Mouse (Mus musculus): ENCODE results near the gene Ggt1. TPM values are rescaled to one million over a fixed set of nuclear protein-coding genes. Genes with fewer than 3 reads are reported as not detected.

The Ggt1 gene
- total and polyA plus RNA-seq, 2 experiments from 2014 or later, result 2.3 to 3.8 TPM

- H3K27me3 ChIP-seq (ENCODE audit: insufficient read depth, low read length), result no peaks in the 10 kb centered on the region
- H3K36me3 ChIP-seq (ENCODE audit: insufficient read depth), result no peaks in the 10 kb centered on the region
- TF ChIP-seq CTCF (IDR thresholded peaks at IDR 0.05; ENCODE audit: low read depth), result no peak
- no peak overlapping the region for H3K9ac ChIP-seq
- H3K4me1 ChIP-seq (ENCODE audit: insufficient read depth), result no peaks in the 10 kb centered on the region
- no peak overlapping the region for H3K4me2 ChIP-seq (ENCODE audit: low read depth)
- no peak for DNase-seq
- H3K9me3 ChIP-seq (ENCODE audit: low read length), result no peaks in the 10 kb centered on the region
- no peak overlapping the region for H3K4me3 ChIP-seq (ENCODE audit: low read depth, low read length)
- no peak for ATAC-seq
- whole genome bisulfite sequencing, result 96% methylated on average over 8 of the region's 8 CpGs
- no peak overlapping the region for H3K27ac ChIP-seq (ENCODE audit: low read depth, low read length)
Observed at GRCm38 (mm10) chr10:75634610-75635009, 73.2 kb downstream of the Ggt1 start.

GRCm38 (mm10) chr10:75635019-75635692 lies 73.8 kb downstream of the Ggt1 start:
- Histone ChIP-seq H3K36me3 (ENCODE audit: insufficient read depth) (no peaks in the 10 kb centered on the region), H3K9ac (no peak overlapping the region), H3K9me3 (ENCODE audit: low read length) (no peaks in the 10 kb centered on the region), H3K4me3 (ENCODE audit: low read depth, low read length) (no peak overlapping the region), H3K4me1 (ENCODE audit: insufficient read depth) (no peaks in the 10 kb centered on the region), H3K27ac (ENCODE audit: low read depth, low read length) (no peak overlapping the region), H3K27me3 (ENCODE audit: insufficient read depth, low read length) (no peaks in the 10 kb centered on the region), H3K4me2 (ENCODE audit: low read depth) (no peak overlapping the region)
- ATAC-seq (no peak), DNase-seq (no peak)
- WGBS, result 69% methylated on average over 14 of the region's 14 CpGs
- no peak for TF ChIP-seq CTCF (IDR thresholded peaks at IDR 0.05; ENCODE audit: low read depth)

- peak; percentile 44 for ATAC-seq
- no peak overlapping the region for H3K4me2 ChIP-seq (ENCODE audit: low read depth)
Observed at GRCm38 (mm10) chr10:75635693-75636055, 74.3 kb downstream of the Ggt1 start.

More at GRCm38 (mm10) chr10:75635693-75636055, 74.3 kb downstream of the Ggt1 start:
- Histone ChIP-seq H3K9ac (no peak overlapping the region), H3K4me1 (ENCODE audit: insufficient read depth) (no peaks in the 10 kb centered on the region), H3K27me3 (ENCODE audit: insufficient read depth, low read length) (no peaks in the 10 kb centered on the region), H3K36me3 (ENCODE audit: insufficient read depth) (no peaks in the 10 kb centered on the region), H3K4me3 (ENCODE audit: low read depth, low read length) (no peak overlapping the region), H3K27ac (ENCODE audit: low read depth, low read length) (no peak overlapping the region), H3K9me3 (ENCODE audit: low read length) (no peaks in the 10 kb centered on the region)
- DNase-seq, result peak; percentile 79
- peak; percentile 86 for TF ChIP-seq CTCF (IDR thresholded peaks at IDR 0.05; ENCODE audit: low read depth)
- 6% methylated on average over 9 of the region's 9 CpGs for WGBS

Other genes starting within 250 kb of the Ggt1 start
- gene Adora2a, start 244.7 kb upstream of the Ggt1 start, total RNA-seq (2014; rRNA removed), result 19.5 and 22.5 TPM in 2 replicates
- gene Adora2a, start 244.7 kb upstream of the Ggt1 start, polyA plus RNA-seq (2015; fragmentation: Nextera tagmentation; extraction: Ambion mirVana), result 9.4 TPM in 2 replicates
- 0.38 and 0.62 TPM in 2 replicates for gene Upb1, start 160.5 kb upstream of the Ggt1 start, total RNA-seq (2014; rRNA removed)
- gene Upb1, start 160.5 kb upstream of the Ggt1 start, polyA plus RNA-seq (2015; fragmentation: Nextera tagmentation; extraction: Ambion mirVana), result 0.58 and 0.75 TPM in 2 replicates
- gene Snrpd3, start 44.1 kb upstream of the Ggt1 start, total RNA-seq (2014; rRNA removed), result 24.4 and 31.6 TPM in 2 replicates
- 144 and 167 TPM in 2 replicates for gene Snrpd3, start 44.1 kb upstream of the Ggt1 start, polyA plus RNA-seq (2015; fragmentation: Nextera tagmentation; extraction: Ambion mirVana)
- 36.2 and 44.9 TPM in 2 replicates for gene Gucd1, start 43.6 kb upstream of the Ggt1 start, total RNA-seq (2014; rRNA removed)
- 12.2 and 16.0 TPM in 2 replicates for gene Gucd1, start 43.6 kb upstream of the Ggt1 start, polyA plus RNA-seq (2015; fragmentation: Nextera tagmentation; extraction: Ambion mirVana)
- 20.0 and 24.2 TPM in 2 replicates for gene Lrrc75b, start 1.3 kb upstream of the Ggt1 start, total RNA-seq (2014; rRNA removed)
- 17.9 and 23.2 TPM in 2 replicates for gene Lrrc75b, start 1.3 kb upstream of the Ggt1 start, polyA plus RNA-seq (2015; fragmentation: Nextera tagmentation; extraction: Ambion mirVana)
- gene Ggt5, start 27.7 kb downstream of the Ggt1 start, total RNA-seq (2014; rRNA removed), result 3.2 and 4.3 TPM in 2 replicates
- gene Ggt5, start 27.7 kb downstream of the Ggt1 start, polyA plus RNA-seq (2015; fragmentation: Nextera tagmentation; extraction: Ambion mirVana), result 1.5 and 2.6 TPM in 2 replicates
- 2.2 and 2.6 TPM in 2 replicates for gene Susd2, start 82.4 kb downstream of the Ggt1 start, total RNA-seq (2014; rRNA removed)
- 2.2 TPM in 2 replicates for gene Susd2, start 82.4 kb downstream of the Ggt1 start, polyA plus RNA-seq (2015; fragmentation: Nextera tagmentation; extraction: Ambion mirVana)
- 67.0 and 85.5 TPM in 2 replicates for gene Cabin1, start 202.7 kb downstream of the Ggt1 start, total RNA-seq (2014; rRNA removed)
- 19.8 and 28.0 TPM in 2 replicates for gene Cabin1, start 202.7 kb downstream of the Ggt1 start, polyA plus RNA-seq (2015; fragmentation: Nextera tagmentation; extraction: Ambion mirVana)
- gene Ddt, start 211.8 kb downstream of the Ggt1 start, total RNA-seq (2014; rRNA removed), result 33.3 and 39.7 TPM in 2 replicates
- 78.2 and 79.4 TPM in 2 replicates for gene Ddt, start 211.8 kb downstream of the Ggt1 start, polyA plus RNA-seq (2015; fragmentation: Nextera tagmentation; extraction: Ambion mirVana)
- not detected in 2 replicates for gene Gm20441, start 219.3 kb downstream of the Ggt1 start, total RNA-seq (2014; rRNA removed)
- gene Gm20441, start 219.3 kb downstream of the Ggt1 start, polyA plus RNA-seq (2015; fragmentation: Nextera tagmentation; extraction: Ambion mirVana), result not detected in 2 replicates
- 1.7 and 2.3 TPM in 2 replicates for gene Gstt3, start 219.8 kb downstream of the Ggt1 start, total RNA-seq (2014; rRNA removed)
- gene Gstt3, start 219.8 kb downstream of the Ggt1 start, polyA plus RNA-seq (2015; fragmentation: Nextera tagmentation; extraction: Ambion mirVana), result 1.8 and 2.2 TPM in 2 replicates
- 19.2 and 22.8 TPM in 2 replicates for gene Gstt1, start 237.0 kb downstream of the Ggt1 start, total RNA-seq (2014; rRNA removed)
- 18.6 and 21.3 TPM in 2 replicates for gene Gstt1, start 237.0 kb downstream of the Ggt1 start, polyA plus RNA-seq (2015; fragmentation: Nextera tagmentation; extraction: Ambion mirVana)

Measured in forebrain, postnatal 0 days (tissue).